Mouse (Mus musculus) olfactory bulb, adult 2 months (tissue): ENCODE data around the gene Bbc3.

Experiments used
- CTCF ChIP-seq: fragments of 200-500 bp; IDR thresholded peaks from 2 replicates; pipeline ENCODE4 v1.5.1; 2012; ENCODE audit warnings: low read depth, mild to moderate bottlenecking, low read length, moderate library complexity; ENCODE audit not compliant: insufficient read depth
- POLR2A ChIP-seq: fragments of 200-500 bp; IDR thresholded peaks from 2 replicates; pipeline ENCODE4 v1.6.1; 2012; ENCODE audit warnings: mild to moderate bottlenecking, low read depth, low read length, moderate library complexity; ENCODE audit not compliant: insufficient read depth

- TF ChIP-seq POLR2A (no peak), CTCF (no peak)
Measured at GRCm38 (mm10) chr7:16315222-16315759, 7.1 kb downstream of the Bbc3 start.
